Mouse (Mus musculus): ENCODE data around the gene Fnbp4.

The Fnbp4 gene

GRCm38 (mm10) chr2:90749676-90750459, 4.7 kb downstream of the Fnbp4 start:
- H3K36me3 ChIP-seq (ENCODE audit: control insufficient read depth, insufficient read depth, low read length, poor library complexity, severe bottlenecking): peaks cover 18% of the 10 kb centered on the region
- H3K27me3 ChIP-seq (ENCODE audit: control insufficient read depth, insufficient read depth, low read length, poor library complexity, severe bottlenecking): no peaks in the 10 kb centered on the region
- peak; percentile 13 for DNase-seq (ENCODE audit: low read depth, low spot score)

GRCm38 (mm10) chr2:90753565-90753964, 8.4 kb downstream of the Fnbp4 start:
- Histone ChIP-seq H3K27me3 (ENCODE audit: control insufficient read depth, insufficient read depth, low read length, poor library complexity, severe bottlenecking) (no peaks in the 10 kb centered on the region), H3K36me3 (ENCODE audit: control insufficient read depth, insufficient read depth, low read length, poor library complexity, severe bottlenecking) (peaks cover 23% of the 10 kb centered on the region)
- DNase-seq (ENCODE audit: low read depth, low spot score): no peak

- Histone ChIP-seq H3K27me3 (ENCODE audit: control insufficient read depth, insufficient read depth, low read length, poor library complexity, severe bottlenecking) (no peaks in the 10 kb centered on the region), H3K36me3 (ENCODE audit: control insufficient read depth, insufficient read depth, low read length, poor library complexity, severe bottlenecking) (peaks cover 23% of the 10 kb centered on the region)
- no peak for DNase-seq (ENCODE audit: low read depth, low spot score)
These were observed 9.0 kb downstream of the Fnbp4 start for GRCm38 (mm10) chr2:90754188-90754587.

GRCm38 (mm10) chr2:90765123-90765522, 20.0 kb downstream of the Fnbp4 start:
- H3K36me3 ChIP-seq (ENCODE audit: control insufficient read depth, insufficient read depth, low read length, poor library complexity, severe bottlenecking): peaks cover 25% of the 10 kb centered on the region; the same call in 1 of the 2 replicates
- no peak for DNase-seq (ENCODE audit: low read depth, low spot score)

GRCm38 (mm10) chr2:90781323-90781722, 36.2 kb downstream of the Fnbp4 start:
- Histone ChIP-seq H3K36me3 (ENCODE audit: control insufficient read depth, insufficient read depth, low read length, poor library complexity, severe bottlenecking) (peaks cover 16% of the 10 kb centered on the region), H3K27me3 (ENCODE audit: control insufficient read depth, insufficient read depth, low read length, poor library complexity, severe bottlenecking) (no peaks in the 10 kb centered on the region)
- DNase-seq (ENCODE audit: low read depth, low spot score): no peak

More at GRCm38 (mm10) chr2:90765123-90765522, 20.0 kb downstream of the Fnbp4 start:
- H3K27me3 ChIP-seq (ENCODE audit: control insufficient read depth, insufficient read depth, low read length, poor library complexity, severe bottlenecking): no peaks in the 10 kb centered on the region

- Histone ChIP-seq H3K36me3 (ENCODE audit: control insufficient read depth, insufficient read depth, low read length, poor library complexity, severe bottlenecking) (peaks cover 16% of the 10 kb centered on the region), H3K27me3 (ENCODE audit: control insufficient read depth, insufficient read depth, low read length, poor library complexity, severe bottlenecking) (no peaks in the 10 kb centered on the region)
- no peak for DNase-seq (ENCODE audit: low read depth, low spot score)
These were observed 36.8 kb downstream of the Fnbp4 start for GRCm38 (mm10) chr2:90781938-90782337.

- Histone ChIP-seq H3K27me3 (ENCODE audit: control insufficient read depth, insufficient read depth, low read length, poor library complexity, severe bottlenecking) (no peaks in the 10 kb centered on the region), H3K36me3 (ENCODE audit: control insufficient read depth, insufficient read depth, low read length, poor library complexity, severe bottlenecking) (peaks cover 15% of the 10 kb centered on the region)
- DNase-seq (ENCODE audit: low read depth, low spot score): no peak
These were observed 37.3 kb downstream of the Fnbp4 start, which contains the start of gene Agbl2 for GRCm38 (mm10) chr2:90782458-90782857. Agbl2 (plus strand) TSS chr2:90782727.

GRCm38 (mm10) chr2:90782901-90783486, 37.8 kb downstream of the Fnbp4 start:
- Histone ChIP-seq H3K36me3 (ENCODE audit: control insufficient read depth, insufficient read depth, low read length, poor library complexity, severe bottlenecking) (peaks cover 13% of the 10 kb centered on the region), H3K27me3 (ENCODE audit: control insufficient read depth, insufficient read depth, low read length, poor library complexity, severe bottlenecking) (no peaks in the 10 kb centered on the region)
- DNase-seq (ENCODE audit: low read depth, low spot score): no peak

- Histone ChIP-seq H3K27me3 (ENCODE audit: control insufficient read depth, insufficient read depth, low read length, poor library complexity, severe bottlenecking) (no peaks in the 10 kb centered on the region), H3K36me3 (ENCODE audit: control insufficient read depth, insufficient read depth, low read length, poor library complexity, severe bottlenecking) (no peaks in the 10 kb centered on the region)
- no peak for DNase-seq (ENCODE audit: low read depth, low spot score)
These were observed 43.0 kb downstream of the Fnbp4 start for GRCm38 (mm10) chr2:90788126-90788525.

GRCm38 (mm10) chr2:90808241-90809126, 63.3 kb downstream of the Fnbp4 start:
- no peak for DNase-seq (ENCODE audit: low read depth, low spot score)
- no peaks in the 10 kb centered on the region for H3K36me3 ChIP-seq (ENCODE audit: control insufficient read depth, insufficient read depth, low read length, poor library complexity, severe bottlenecking)
- H3K27me3 ChIP-seq (ENCODE audit: control insufficient read depth, insufficient read depth, low read length, poor library complexity, severe bottlenecking): no peaks in the 10 kb centered on the region

GRCm38 (mm10) chr2:90810751-90811150, 65.6 kb downstream of the Fnbp4 start:
- no peak for DNase-seq (ENCODE audit: low read depth, low spot score)
- H3K36me3 ChIP-seq (ENCODE audit: control insufficient read depth, insufficient read depth, low read length, poor library complexity, severe bottlenecking): no peaks in the 10 kb centered on the region
- H3K27me3 ChIP-seq (ENCODE audit: control insufficient read depth, insufficient read depth, low read length, poor library complexity, severe bottlenecking): no peaks in the 10 kb centered on the region

- DNase-seq (ENCODE audit: low read depth, low spot score): no peak
- Histone ChIP-seq H3K36me3 (ENCODE audit: control insufficient read depth, insufficient read depth, low read length, poor library complexity, severe bottlenecking) (no peaks in the 10 kb centered on the region), H3K27me3 (ENCODE audit: control insufficient read depth, insufficient read depth, low read length, poor library complexity, severe bottlenecking) (no peaks in the 10 kb centered on the region)
These were observed 70.1 kb downstream of the Fnbp4 start for GRCm38 (mm10) chr2:90815266-90815665.

GRCm38 (mm10) chr2:90816144-90816543, 71.0 kb downstream of the Fnbp4 start:
- no peak for DNase-seq (ENCODE audit: low read depth, low spot score)
- Histone ChIP-seq H3K36me3 (ENCODE audit: control insufficient read depth, insufficient read depth, low read length, poor library complexity, severe bottlenecking) (no peaks in the 10 kb centered on the region), H3K27me3 (ENCODE audit: control insufficient read depth, insufficient read depth, low read length, poor library complexity, severe bottlenecking) (no peaks in the 10 kb centered on the region)

- Histone ChIP-seq H3K36me3 (ENCODE audit: control insufficient read depth, insufficient read depth, low read length, poor library complexity, severe bottlenecking) (no peaks in the 10 kb centered on the region), H3K27me3 (ENCODE audit: control insufficient read depth, insufficient read depth, low read length, poor library complexity, severe bottlenecking) (no peaks in the 10 kb centered on the region)
- no peak for DNase-seq (ENCODE audit: low read depth, low spot score)
These were observed 73.5 kb downstream of the Fnbp4 start for GRCm38 (mm10) chr2:90818710-90819109.

- Histone ChIP-seq H3K36me3 (ENCODE audit: control insufficient read depth, insufficient read depth, low read length, poor library complexity, severe bottlenecking) (no peaks in the 10 kb centered on the region), H3K27me3 (ENCODE audit: control insufficient read depth, insufficient read depth, low read length, poor library complexity, severe bottlenecking) (no peaks in the 10 kb centered on the region)
- DNase-seq (ENCODE audit: low read depth, low spot score): no peak
These were observed 75.7 kb downstream of the Fnbp4 start for GRCm38 (mm10) chr2:90820894-90821293.

All from splenic B cell, adult 2 months (primary cell).